Mouse (Mus musculus) CH12.LX (cell line): ENCODE data around the gene 5830473C10Rik.

Experiments used
- BHLHE40 ChIP-seq: IDR thresholded peaks from 2 replicates; pipeline ENCODE4 v1.6.1; 2011; ENCODE audit warnings: mild to moderate bottlenecking, low read depth, low read length, improper control_type of control experiment
- CTCF ChIP-seq, 2 experiments: IDR thresholded peaks in 1 of 2; conservative IDR thresholded peaks in 1 of 2; 2 replicates each; pipeline ENCODE4 v1.5.1; 2011 to 2012; ENCODE audit warnings: low read depth in 2 of 2, low read length in 2 of 2, improper control_type of control experiment in 1 of 2, inconsistent platforms in 1 of 2, mild to moderate bottlenecking in 1 of 2, moderate library complexity in 1 of 2
- EP300 ChIP-seq: IDR thresholded peaks from 2 replicates; pipeline ENCODE4 v1.6.1; 2011; ENCODE audit warnings: low read length, improper control_type of control experiment
- MAX ChIP-seq: IDR thresholded peaks from 2 replicates; pipeline ENCODE4 v1.6.1; 2011; ENCODE audit warnings: low read length, improper control_type of control experiment
- NRF1 ChIP-seq: IDR thresholded peaks from 2 replicates; pipeline ENCODE4 v1.6.1; 2014; ENCODE audit warnings: low read depth, mild to moderate bottlenecking, inconsistent platforms, low read length, improper control_type of control experiment, moderate library complexity
- ZC3H11A ChIP-seq: IDR thresholded peaks from 2 replicates; pipeline ENCODE4 v1.6.1; 2012; ENCODE audit warnings: low read depth, mild to moderate bottlenecking, inconsistent platforms, low read length, improper control_type of control experiment

DNA sequence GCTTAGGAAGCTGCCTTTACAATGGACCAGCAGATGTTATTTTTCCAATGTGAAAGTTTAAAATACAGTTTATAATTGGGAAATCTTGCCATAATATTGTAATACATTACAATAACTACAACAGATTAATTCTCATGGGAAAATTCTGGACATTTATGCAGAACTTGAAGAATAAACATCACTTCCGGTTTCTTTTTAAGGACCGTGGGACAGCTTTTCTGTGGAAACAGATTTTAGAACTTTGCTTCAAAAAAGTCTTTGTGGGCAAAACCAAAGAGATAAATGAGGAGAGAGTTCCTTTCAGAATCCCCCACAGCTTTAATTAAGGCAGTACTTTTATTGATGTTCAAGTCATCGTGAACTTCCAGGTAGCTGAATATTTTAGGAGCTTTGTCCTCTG, 84.7 kb downstream of the 5830473C10Rik start:
- TF ChIP-seq CTCF (conservative IDR thresholded peaks at IDR 0.05 in 1 of 2, IDR thresholded peaks at IDR 0.05 in 1 of 2; ENCODE audit: low read depth in 2 of 2, low read length in 2 of 2) (no peak), EP300 (peak; percentile 53), MAX (no peak), ZC3H11A (no peak), BHLHE40 (0 out of 2 replicates have a peak, but pooled peaks have one; percentile 31), NRF1 (no peak)
